Mouse (Mus musculus): ENCODE measurements at regions not wholly inside any gene's neighbourhood (a gene's known extent, or its start where the extent isn't known, plus 50 kb on each side); places are given as distances from the start of the nearest gene placed in this dataset.

DNA sequence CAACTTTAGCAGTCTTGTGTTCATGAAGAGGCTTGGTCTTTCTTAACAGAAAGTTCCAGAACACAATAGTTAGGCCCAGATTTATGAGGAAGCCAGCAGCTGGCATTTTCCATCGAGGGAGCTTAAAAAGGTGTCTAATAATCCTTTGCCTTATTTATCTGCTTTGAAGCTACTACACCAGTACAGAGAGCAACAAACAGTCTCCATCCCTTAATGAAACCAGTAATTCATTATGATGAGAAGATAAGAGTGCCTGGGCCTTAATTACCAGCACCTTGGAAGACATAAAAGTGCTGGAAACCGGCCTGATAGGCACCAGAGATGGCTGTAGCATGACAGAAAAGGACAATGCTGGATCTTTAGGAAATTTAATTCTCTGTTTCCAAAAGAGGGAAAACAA lies 492.8 kb downstream of the Gm16223 start:
- H3K27me3 ChIP-seq (ENCODE audit: control insufficient read depth, insufficient read depth, low read length): no peaks in the 10 kb centered on the region
- WGBS: 84% methylated on average over 2 of the region's 2 CpGs
- DNase-seq (ENCODE audit: low spot score): no peak
- H3K4me2 ChIP-seq (ENCODE audit: low read depth): no peak overlapping the region
- no peak for ATAC-seq (ENCODE audit: insufficient read depth, low FRiP score, low TSS enrichment)
- H3K4me3 ChIP-seq (ENCODE audit: low read depth, low read length): no peak overlapping the region
- no peaks in the 10 kb centered on the region for H3K4me1 ChIP-seq (ENCODE audit: control insufficient read depth, insufficient read depth, low read length)
- no peaks in the 10 kb centered on the region for H3K36me3 ChIP-seq (ENCODE audit: control insufficient read depth, insufficient read depth, low read length)
- H3K9me3 ChIP-seq (ENCODE audit: control insufficient read depth, low read length): no peaks in the 10 kb centered on the region
- no peak overlapping the region for H3K9ac ChIP-seq (ENCODE audit: low read length)
- H3K27ac ChIP-seq (ENCODE audit: low read depth, low read length): no peak overlapping the region

DNA sequence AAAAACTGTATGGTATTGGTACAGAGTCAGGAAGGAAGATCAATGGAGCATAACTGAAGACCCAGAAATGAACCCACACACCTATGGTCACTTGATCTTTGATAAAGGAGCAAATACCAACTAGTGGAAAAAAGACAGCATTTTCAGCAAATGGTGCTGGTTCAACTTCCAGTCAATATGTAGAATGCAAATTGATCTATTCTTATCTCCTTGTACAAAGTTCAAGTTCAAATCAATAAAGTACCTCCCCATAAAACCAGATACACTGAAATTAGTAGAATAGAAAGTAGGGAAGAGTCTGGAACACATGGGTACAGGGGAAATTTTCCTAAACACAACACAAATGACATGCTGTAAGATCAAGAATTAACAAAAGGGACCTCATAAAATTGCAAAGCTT lies 495.6 kb downstream of the Gm16223 start:
- Histone ChIP-seq H3K4me1 (ENCODE audit: control insufficient read depth, insufficient read depth, low read length) (no peaks in the 10 kb centered on the region), H3K36me3 (ENCODE audit: control insufficient read depth, insufficient read depth, low read length) (no peaks in the 10 kb centered on the region), H3K4me3 (ENCODE audit: low read depth, low read length) (no peak overlapping the region), H3K27ac (ENCODE audit: low read depth, low read length) (no peak overlapping the region), H3K4me2 (ENCODE audit: low read depth) (no peak overlapping the region), H3K9ac (ENCODE audit: low read length) (no peak overlapping the region), H3K27me3 (ENCODE audit: control insufficient read depth, insufficient read depth, low read length) (no peaks in the 10 kb centered on the region), H3K9me3 (ENCODE audit: control insufficient read depth, low read length) (no peaks in the 10 kb centered on the region)
- no peak for ATAC-seq (ENCODE audit: insufficient read depth, low FRiP score, low TSS enrichment)
- DNase-seq (ENCODE audit: low spot score): no peak

- Histone ChIP-seq H3K9me3 (ENCODE audit: control insufficient read depth, low read length) (no peaks in the 10 kb centered on the region), H3K4me3 (ENCODE audit: low read depth, low read length) (no peak overlapping the region), H3K36me3 (ENCODE audit: control insufficient read depth, insufficient read depth, low read length) (no peaks in the 10 kb centered on the region), H3K4me1 (ENCODE audit: control insufficient read depth, insufficient read depth, low read length) (no peaks in the 10 kb centered on the region), H3K4me2 (ENCODE audit: low read depth) (no peak overlapping the region), H3K27ac (ENCODE audit: low read depth, low read length) (no peak overlapping the region), H3K9ac (ENCODE audit: low read length) (no peak overlapping the region), H3K27me3 (ENCODE audit: control insufficient read depth, insufficient read depth, low read length) (no peaks in the 10 kb centered on the region)
- 74% methylated on average over 2 of the region's 2 CpGs for whole genome bisulfite sequencing
- ATAC-seq (ENCODE audit: insufficient read depth, low FRiP score, low TSS enrichment) (no peak), DNase-seq (ENCODE audit: low spot score) (no peak)
Measured at GRCm38 (mm10) chr5:42575971-42576370, 508.2 kb downstream of the Gm16223 start.

DNA sequence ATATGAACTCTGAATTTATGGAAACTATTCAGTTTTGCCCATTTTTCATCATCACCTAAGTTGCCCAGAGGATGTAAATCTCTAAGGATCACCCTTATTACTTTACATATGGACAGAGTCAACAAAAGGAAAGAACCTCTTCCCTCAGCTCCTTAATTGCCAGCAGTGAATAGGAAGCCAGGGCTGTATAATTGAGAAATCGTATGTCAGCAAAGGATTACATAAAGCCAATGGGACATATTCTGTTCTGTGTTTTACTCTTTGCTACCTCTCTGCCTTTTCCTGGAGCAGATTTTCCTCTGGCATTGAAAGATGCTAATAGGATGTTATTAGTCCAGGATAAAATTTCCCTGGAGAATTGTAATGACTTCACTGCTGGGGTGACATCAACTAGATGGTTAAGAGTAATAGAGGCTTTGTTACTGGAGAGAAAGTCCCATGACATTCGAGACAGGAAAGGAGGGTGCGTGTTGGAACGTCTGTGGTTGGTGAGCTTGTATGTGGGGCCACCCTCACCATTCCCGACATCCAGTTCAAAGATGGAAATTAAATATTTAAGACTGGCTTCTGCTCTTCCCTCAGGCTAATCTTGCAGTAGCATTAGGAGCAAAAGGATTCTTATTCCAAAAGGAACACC lies 510.6 kb downstream of the Gm16223 start:
- Histone ChIP-seq H3K36me3 (ENCODE audit: control insufficient read depth, insufficient read depth, low read length) (no peaks in the 10 kb centered on the region), H3K27ac (ENCODE audit: low read depth, low read length) (no peak overlapping the region), H3K9ac (ENCODE audit: low read length) (no peak overlapping the region), H3K9me3 (ENCODE audit: control insufficient read depth, low read length) (no peaks in the 10 kb centered on the region), H3K4me1 (ENCODE audit: control insufficient read depth, insufficient read depth, low read length) (no peaks in the 10 kb centered on the region), H3K27me3 (ENCODE audit: control insufficient read depth, insufficient read depth, low read length) (no peaks in the 10 kb centered on the region), H3K4me3 (ENCODE audit: low read depth, low read length) (no peak overlapping the region), H3K4me2 (ENCODE audit: low read depth) (no peak overlapping the region)
- 78% methylated on average over 5 of the region's 5 CpGs for WGBS
- no peak for DNase-seq (ENCODE audit: low spot score)
- 0 out of 2 replicates have a peak, but pooled peaks have one; percentile 45 for ATAC-seq (ENCODE audit: insufficient read depth, low FRiP score, low TSS enrichment)

- H3K36me3 ChIP-seq (ENCODE audit: control insufficient read depth, insufficient read depth, low read length): no peaks in the 10 kb centered on the region
- no peaks in the 10 kb centered on the region for H3K4me1 ChIP-seq (ENCODE audit: control insufficient read depth, insufficient read depth, low read length)
- WGBS: 85% methylated on average over 3 of the region's 3 CpGs
- no peaks in the 10 kb centered on the region for H3K9me3 ChIP-seq (ENCODE audit: control insufficient read depth, low read length)
- no peak overlapping the region for H3K9ac ChIP-seq (ENCODE audit: low read length)
- no peak overlapping the region for H3K4me3 ChIP-seq (ENCODE audit: low read depth, low read length)
- DNase-seq (ENCODE audit: low spot score): no peak
- no peak overlapping the region for H3K4me2 ChIP-seq (ENCODE audit: low read depth)
- no peaks in the 10 kb centered on the region for H3K27me3 ChIP-seq (ENCODE audit: control insufficient read depth, insufficient read depth, low read length)
- no peak overlapping the region for H3K27ac ChIP-seq (ENCODE audit: low read depth, low read length)
- no peak for ATAC-seq (ENCODE audit: insufficient read depth, low FRiP score, low TSS enrichment)
Measured at GRCm38 (mm10) chr5:42620698-42621097, 552.9 kb downstream of the Gm16223 start.

DNA sequence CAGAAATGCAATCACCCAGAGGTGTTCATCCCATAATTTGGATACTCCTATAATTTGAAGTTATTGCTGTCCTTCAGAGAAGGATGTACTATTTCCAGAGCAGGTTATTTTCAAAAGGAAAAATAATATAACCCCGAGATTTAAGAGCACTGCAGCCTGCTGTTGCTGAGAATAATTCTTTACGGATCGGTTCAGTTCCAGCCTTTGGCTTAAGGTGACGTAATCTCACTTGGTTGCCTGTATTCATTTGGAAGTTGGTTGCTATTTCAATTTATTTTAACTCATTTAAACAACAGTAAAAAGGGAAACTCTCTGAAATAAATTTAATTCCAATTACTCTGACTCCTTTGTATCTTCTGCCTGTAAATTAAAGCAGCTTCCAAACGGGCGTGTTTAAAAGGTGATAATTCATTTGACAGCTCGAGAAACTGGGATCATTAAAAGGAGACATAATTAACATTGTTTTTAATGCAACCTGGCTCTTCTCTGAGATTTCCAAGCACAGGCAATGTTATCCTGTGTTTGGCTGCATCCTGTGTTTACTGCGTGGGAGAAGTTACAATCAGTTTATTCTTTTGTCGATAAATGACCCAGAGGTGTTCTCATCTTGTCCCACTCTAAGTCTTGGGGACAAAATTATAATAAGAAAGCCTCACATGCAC lies 568.5 kb downstream of the Gm16223 start:
- DNase-seq (ENCODE audit: low spot score) (no peak), ATAC-seq (ENCODE audit: insufficient read depth, low FRiP score, low TSS enrichment) (no peak)
- no peak overlapping the region for H3K4me3 ChIP-seq (ENCODE audit: low read depth, low read length)
- H3K9me3 ChIP-seq (ENCODE audit: control insufficient read depth, low read length): no peaks in the 10 kb centered on the region
- WGBS: 83% methylated on average over 9 of the region's 9 CpGs
- H3K27me3 ChIP-seq (ENCODE audit: control insufficient read depth, insufficient read depth, low read length): no peaks in the 10 kb centered on the region
- H3K27ac ChIP-seq (ENCODE audit: low read depth, low read length): no peak overlapping the region
- no peak overlapping the region for H3K4me2 ChIP-seq (ENCODE audit: low read depth)
- no peaks in the 10 kb centered on the region for H3K4me1 ChIP-seq (ENCODE audit: control insufficient read depth, insufficient read depth, low read length)
- H3K36me3 ChIP-seq (ENCODE audit: control insufficient read depth, insufficient read depth, low read length): no peaks in the 10 kb centered on the region
- no peak overlapping the region for H3K9ac ChIP-seq (ENCODE audit: low read length)

- Histone ChIP-seq H3K4me1 (ENCODE audit: control insufficient read depth, insufficient read depth, low read length) (no peaks in the 10 kb centered on the region), H3K27me3 (ENCODE audit: control insufficient read depth, insufficient read depth, low read length) (no peaks in the 10 kb centered on the region), H3K9ac (ENCODE audit: low read length) (no peak overlapping the region), H3K27ac (ENCODE audit: low read depth, low read length) (no peak overlapping the region), H3K4me2 (ENCODE audit: low read depth) (no peak overlapping the region), H3K36me3 (ENCODE audit: control insufficient read depth, insufficient read depth, low read length) (no peaks in the 10 kb centered on the region), H3K9me3 (ENCODE audit: control insufficient read depth, low read length) (no peaks in the 10 kb centered on the region), H3K4me3 (ENCODE audit: low read depth, low read length) (no peak overlapping the region)
- DNase-seq (ENCODE audit: low spot score): no peak
- 60% methylated on average over 3 of the region's 3 CpGs for WGBS
- no peak for ATAC-seq (ENCODE audit: insufficient read depth, low FRiP score, low TSS enrichment)
Measured at GRCm38 (mm10) chr5:42656460-42656859, 576.5 kb upstream of the Cpeb2 start.

DNA sequence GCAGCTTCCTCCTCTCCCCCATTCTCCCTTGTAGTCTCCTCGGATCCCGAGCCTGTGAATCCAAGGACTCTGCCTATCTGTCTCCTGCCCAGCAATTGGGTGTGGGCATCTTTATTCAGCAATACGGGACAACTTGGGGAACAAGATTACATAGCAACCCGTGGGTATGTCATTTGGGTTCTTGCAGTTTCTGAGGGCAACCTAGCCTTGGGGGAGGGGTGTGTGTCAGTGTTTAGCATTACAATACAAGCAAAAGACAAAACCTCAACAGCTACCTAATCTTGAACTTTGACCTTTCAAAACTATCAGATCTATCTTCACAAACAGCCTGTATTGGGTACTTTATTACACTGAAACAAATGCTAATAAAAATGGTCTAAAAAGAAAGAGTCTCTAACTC lies 573.0 kb upstream of the Cpeb2 start:
- Histone ChIP-seq H3K4me1 (ENCODE audit: control insufficient read depth, insufficient read depth, low read length) (no peaks in the 10 kb centered on the region), H3K4me3 (ENCODE audit: low read depth, low read length) (no peak overlapping the region), H3K4me2 (ENCODE audit: low read depth) (no peak overlapping the region), H3K36me3 (ENCODE audit: control insufficient read depth, insufficient read depth, low read length) (no peaks in the 10 kb centered on the region), H3K9ac (ENCODE audit: low read length) (no peak overlapping the region), H3K27ac (ENCODE audit: low read depth, low read length) (no peak overlapping the region), H3K9me3 (ENCODE audit: control insufficient read depth, low read length) (no peaks in the 10 kb centered on the region), H3K27me3 (ENCODE audit: control insufficient read depth, insufficient read depth, low read length) (no peaks in the 10 kb centered on the region)
- DNase-seq (ENCODE audit: low spot score) (no peak), ATAC-seq (ENCODE audit: insufficient read depth, low FRiP score, low TSS enrichment) (no peak)
- 58% methylated on average over 4 of the region's 4 CpGs for WGBS

DNA sequence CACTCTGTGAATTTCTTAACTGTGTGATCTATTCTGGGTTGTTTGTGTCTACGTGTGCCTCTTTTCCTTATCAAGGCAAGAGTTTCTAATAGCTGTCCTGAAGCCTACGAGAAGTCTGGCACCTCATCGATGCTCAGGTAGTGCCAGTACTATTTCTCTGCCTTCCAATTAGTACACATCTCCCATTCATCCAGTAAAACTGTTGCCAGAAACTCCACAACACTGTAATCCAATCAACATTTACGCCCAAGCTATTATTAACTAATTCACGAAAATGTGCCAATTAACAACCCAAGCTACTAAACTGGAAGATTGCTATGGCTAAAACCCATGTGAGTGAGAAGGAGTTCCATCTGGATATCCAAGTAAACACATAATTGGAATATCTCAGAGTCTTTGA lies 553.4 kb upstream of the Cpeb2 start:
- H3K9ac ChIP-seq (ENCODE audit: low read length): no peak overlapping the region
- no peaks in the 10 kb centered on the region for H3K27me3 ChIP-seq (ENCODE audit: control insufficient read depth, insufficient read depth, low read length)
- H3K4me2 ChIP-seq (ENCODE audit: low read depth): no peak overlapping the region
- no peak overlapping the region for H3K4me3 ChIP-seq (ENCODE audit: low read depth, low read length)
- DNase-seq (ENCODE audit: low spot score) (no peak), ATAC-seq (ENCODE audit: insufficient read depth, low FRiP score, low TSS enrichment) (no peak)
- no peak overlapping the region for H3K27ac ChIP-seq (ENCODE audit: low read depth, low read length)
- H3K4me1 ChIP-seq (ENCODE audit: control insufficient read depth, insufficient read depth, low read length): no peaks in the 10 kb centered on the region
- no peaks in the 10 kb centered on the region for H3K9me3 ChIP-seq (ENCODE audit: control insufficient read depth, low read length)
- H3K36me3 ChIP-seq (ENCODE audit: control insufficient read depth, insufficient read depth, low read length): no peaks in the 10 kb centered on the region
- WGBS: 89% methylated on average over 5 of the region's 5 CpGs
